In the genomic region with DNA sequence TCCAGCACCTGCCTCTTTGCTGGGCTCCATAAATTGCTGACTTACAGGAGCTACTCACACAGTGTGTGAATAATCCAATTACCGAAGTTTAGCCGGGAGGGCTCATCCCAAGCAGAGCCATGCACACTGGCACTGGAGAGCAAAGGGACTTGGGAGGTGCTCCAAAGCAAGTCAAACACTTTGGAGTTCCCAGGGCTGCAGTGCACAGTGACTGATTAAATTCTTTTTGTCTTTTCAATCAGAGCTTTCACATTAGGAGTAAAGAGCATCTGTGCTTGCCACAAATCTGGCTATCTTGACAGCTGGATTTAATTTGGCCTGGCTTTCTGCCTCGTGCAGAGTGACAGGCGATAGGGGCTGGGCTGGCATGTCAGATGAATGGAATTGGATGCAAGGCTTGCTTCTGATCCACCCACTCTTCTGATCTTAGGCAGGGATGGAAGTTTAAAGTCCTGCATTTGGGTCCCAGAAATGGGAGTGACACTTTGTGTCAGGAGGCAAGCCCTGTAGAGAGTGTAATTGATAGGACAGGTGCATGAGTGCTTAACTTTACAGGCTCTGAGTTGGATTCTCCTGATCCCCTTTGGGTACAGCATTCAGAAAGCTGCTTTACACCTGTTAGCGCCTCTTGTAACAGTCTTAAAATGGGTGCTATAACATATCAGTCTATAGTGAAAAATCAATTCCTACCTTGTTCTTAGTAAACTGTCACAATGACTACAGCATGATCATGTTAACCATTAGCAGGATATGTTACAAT, we compare ENCODE assay signal across 10 mouse cellular contexts.
DNase-seq lines count a peak whose midpoint lies in the region; ATAC-seq and TF ChIP-seq lines count a peak whose summit lies in the region.
"Had no signal": no experiment of that assay in that cellular context is flagged by ENCODE, and none has a peak within 500 bp of the region (broad histone marks: within the 10 kb centered on the region; RNA-seq: fewer than 3 reads in every experiment).

No protein-coding gene starts in this region.

- no peak overlapping the region for H3K4me2 ChIP-seq in kidney, embryonic 14.5 days (replicated peaks; ENCODE audit: low read depth, low read length)
- no peak overlapping the region for H3K4me2 ChIP-seq in embryonic facial prominence, embryonic 14.5 days (ENCODE audit: low read depth, low read length)
- peak overlapping the region; percentile 17; the same call in 1 of the 2 replicates for H3K4me2 ChIP-seq in limb, embryonic 12.5 days
- H3K4me2 ChIP-seq in neural tube, embryonic 14.5 days (ENCODE audit: low read depth, low read length): no peak overlapping the region

- intact Hi-C loops in heart, postnatal 36 days (cut with DNase I): no loop called here

- TF ChIP-seq CTCF in kidney, adult 2 months (conservative IDR thresholded peaks at IDR 0.05; ENCODE audit: insufficient read depth, insufficient read length, low read depth, low read length): no peak

- no peak for TF ChIP-seq POLR2A in kidney, adult 2 months (IDR thresholded peaks at IDR 0.05; ENCODE audit: low read depth, low read length)

- H3K4me3 ChIP-seq in kidney, embryonic 14.5 days (ENCODE audit: low read length): no peak overlapping the region
- no peak overlapping the region for H3K4me3 ChIP-seq in kidney, adult 2 months (ENCODE audit: insufficient read depth, low read depth, low read length)
- H3K4me3 ChIP-seq in embryonic facial prominence, embryonic 14.5 days (ENCODE audit: low read depth, low read length): no peak overlapping the region
- no peak overlapping the region for H3K4me3 ChIP-seq in limb, embryonic 12.5 days (replicated peaks)
- H3K4me3 ChIP-seq in neural tube, embryonic 14.5 days (ENCODE audit: low read depth, low read length): no peak overlapping the region

- no peak for DNase-seq in kidney, adult 2 months
- DNase-seq in embryonic facial prominence, embryonic 14.5 days (ENCODE audit: low spot score): peak; percentile 66
- DNase-seq in heart, postnatal 36 days: no peak
- no peak for DNase-seq in lung, postnatal 10 days
- no peak for DNase-seq in frontal cortex, postnatal 36 days (ENCODE audit: low spot score in 2 of 2)
- DNase-seq: kidney, postnatal 25 days; lung, postnatal 14 days had no signal

- H3K27ac ChIP-seq in kidney, embryonic 14.5 days (ENCODE audit: low read depth, low read length): no peak overlapping the region
- H3K27ac ChIP-seq in kidney, adult 2 months (ENCODE audit: insufficient read depth, low read depth, low read length): no peak overlapping the region
- no peak overlapping the region for H3K27ac ChIP-seq in embryonic facial prominence, embryonic 14.5 days (replicated peaks; ENCODE audit: low read depth, low read length)
- H3K27ac ChIP-seq in limb, embryonic 12.5 days: no peak overlapping the region
- no peak overlapping the region for H3K27ac ChIP-seq in neural tube, embryonic 14.5 days (ENCODE audit: low read depth, low read length)

- WGBS in kidney, embryonic 14.5 days: 32% methylated on average over 5 of the region's 5 CpGs
- 35% methylated on average over 5 of the region's 5 CpGs for WGBS in kidney, adult 2 months
- WGBS in embryonic facial prominence, embryonic 14.5 days: 33% methylated on average over 5 of the region's 5 CpGs
- WGBS in limb, embryonic 12.5 days: 24% methylated on average over 5 of the region's 5 CpGs
- WGBS in neural tube, embryonic 14.5 days: 37% methylated on average over 5 of the region's 5 CpGs

- H3K4me1 ChIP-seq in kidney, embryonic 14.5 days (ENCODE audit: control insufficient read depth, insufficient read depth, low read length): no peaks in the 10 kb centered on the region
- no peaks in the 10 kb centered on the region for H3K4me1 ChIP-seq in kidney, adult 2 months (ENCODE audit: control insufficient read depth, insufficient read depth, low read length)
- H3K4me1 ChIP-seq in embryonic facial prominence, embryonic 14.5 days (ENCODE audit: control insufficient read depth, insufficient read depth, low read length): no peaks in the 10 kb centered on the region
- peaks cover 6% of the 10 kb centered on the region for H3K4me1 ChIP-seq in limb, embryonic 12.5 days (replicated peaks)
- H3K4me1 ChIP-seq in neural tube, embryonic 14.5 days (ENCODE audit: control insufficient read depth, insufficient read depth, low read length): no peaks in the 10 kb centered on the region

- no peaks in the 10 kb centered on the region for H3K9me3 ChIP-seq in kidney, embryonic 14.5 days (ENCODE audit: control insufficient read depth, low read length)
- H3K9me3 ChIP-seq in embryonic facial prominence, embryonic 14.5 days (ENCODE audit: control insufficient read depth, low read length): no peaks in the 10 kb centered on the region
- no peaks in the 10 kb centered on the region for H3K9me3 ChIP-seq in limb, embryonic 12.5 days
- no peaks in the 10 kb centered on the region for H3K9me3 ChIP-seq in neural tube, embryonic 14.5 days (ENCODE audit: control insufficient read depth, low read length)

- peak; percentile 91; the same call in 1 of the 2 replicates for ATAC-seq in kidney, embryonic 14.5 days (ENCODE audit: low FRiP score, low TSS enrichment)
- ATAC-seq in embryonic facial prominence, embryonic 14.5 days (ENCODE audit: low read depth): peak; percentile 81
- ATAC-seq in limb, embryonic 12.5 days (ENCODE audit: insufficient number of reproducible peaks, insufficient read depth, low FRiP score, low TSS enrichment, low read depth): peak; percentile 73
- ATAC-seq in neural tube, embryonic 14.5 days (ENCODE audit: low read depth): peak; percentile 93

- no peaks in the 10 kb centered on the region for H3K36me3 ChIP-seq in kidney, embryonic 14.5 days (ENCODE audit: control insufficient read depth, insufficient read depth, low read length)
- no peaks in the 10 kb centered on the region for H3K36me3 ChIP-seq in kidney, adult 2 months (ENCODE audit: control insufficient read depth, insufficient read depth, low read length)
- H3K36me3 ChIP-seq in embryonic facial prominence, embryonic 14.5 days (ENCODE audit: control insufficient read depth, insufficient read depth, low read length): no peaks in the 10 kb centered on the region
- no peaks in the 10 kb centered on the region for H3K36me3 ChIP-seq in limb, embryonic 12.5 days
- H3K36me3 ChIP-seq in neural tube, embryonic 14.5 days (ENCODE audit: control insufficient read depth, insufficient read depth, low read length): no peaks in the 10 kb centered on the region

- H3K27me3 ChIP-seq in kidney, embryonic 14.5 days (ENCODE audit: control insufficient read depth, insufficient read depth, low read length): no peaks in the 10 kb centered on the region
- H3K27me3 ChIP-seq in kidney, adult 2 months (replicated peaks; ENCODE audit: control insufficient read depth, insufficient read depth, low read length): no peaks in the 10 kb centered on the region
- H3K27me3 ChIP-seq in embryonic facial prominence, embryonic 14.5 days (replicated peaks; ENCODE audit: control insufficient read depth, insufficient read depth, low read length): no peaks in the 10 kb centered on the region
- no peaks in the 10 kb centered on the region for H3K27me3 ChIP-seq in limb, embryonic 12.5 days
- H3K27me3 ChIP-seq in neural tube, embryonic 14.5 days (ENCODE audit: control insufficient read depth, insufficient read depth, low read length): no peaks in the 10 kb centered on the region

- no peak overlapping the region for H3K9ac ChIP-seq in kidney, embryonic 14.5 days (ENCODE audit: low read depth, low read length)
- H3K9ac ChIP-seq in embryonic facial prominence, embryonic 14.5 days (ENCODE audit: low read depth, low read length): no peak overlapping the region
- no peak overlapping the region for H3K9ac ChIP-seq in limb, embryonic 12.5 days (replicated peaks)
- H3K9ac ChIP-seq in neural tube, embryonic 14.5 days (replicated peaks; ENCODE audit: low read depth, low read length): no peak overlapping the region
